Mouse (Mus musculus): ENCODE measurements around the gene 2010300C02Rik. TPM values are rescaled to one million over a fixed set of nuclear protein-coding genes. Genes with fewer than 3 reads are reported as not detected.

2010300C02Rik gene
- polyA plus RNA-seq, 1 experiment from 2014 or later, result 3.5 TPM

DNA sequence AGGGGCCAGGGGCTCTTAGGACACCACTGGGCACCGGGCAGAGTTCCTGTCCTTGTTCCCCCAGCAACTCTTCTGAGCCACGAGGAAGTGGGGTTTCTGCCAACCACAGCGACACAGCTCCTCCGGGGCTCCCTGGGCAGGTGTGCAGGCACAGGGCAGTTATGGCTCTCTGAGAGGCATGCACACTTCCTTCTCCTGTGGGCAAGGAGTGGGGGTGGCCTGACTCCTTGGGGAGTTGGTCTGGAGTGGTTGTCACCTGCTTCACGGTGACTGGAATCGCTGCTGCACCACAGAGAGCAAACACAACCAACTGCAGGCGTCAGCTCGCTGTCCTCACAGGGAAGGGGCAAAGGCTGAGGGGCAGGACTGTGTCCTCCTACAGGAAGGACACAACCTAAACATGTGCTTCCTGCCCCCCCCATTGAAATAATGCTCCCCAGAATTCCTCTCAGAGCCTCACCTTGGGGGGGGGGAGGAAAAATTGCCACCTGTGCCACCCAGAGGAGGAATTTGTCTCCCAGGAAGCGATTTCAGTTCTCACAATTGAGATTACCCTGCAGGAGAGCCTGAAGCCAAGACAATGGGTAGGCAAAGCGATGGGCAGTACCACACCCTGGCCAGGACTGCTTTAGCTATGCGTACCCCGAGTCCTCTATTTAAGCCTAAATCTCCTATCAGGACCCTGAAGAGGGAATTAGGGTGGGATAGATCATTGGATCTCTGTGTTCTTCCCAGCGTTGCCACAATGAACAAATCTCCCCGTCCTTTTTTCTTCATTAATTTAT, 54.2 kb downstream of the 2010300C02Rik start:
- WGBS, result 49% methylated on average over 14 of the region's 14 CpGs
- Histone ChIP-seq H3K27me3 (ENCODE audit: control insufficient read depth, insufficient read depth, low read length) (no peaks in the 10 kb centered on the region), H3K4me1 (ENCODE audit: control insufficient read depth, insufficient read depth, low read length) (no peaks in the 10 kb centered on the region), H3K4me3 (ENCODE audit: low read depth, low read length) (no peak overlapping the region), H3K36me3 (ENCODE audit: control insufficient read depth, insufficient read depth, low read length) (no peaks in the 10 kb centered on the region), H3K4me2 (ENCODE audit: low read depth, low read length) (no peak overlapping the region), H3K27ac (ENCODE audit: low read depth, low read length) (no peak overlapping the region), H3K9me3 (ENCODE audit: control insufficient read depth, low read length) (no peaks in the 10 kb centered on the region), H3K9ac (replicated peaks; ENCODE audit: low read depth, low read length) (no peak overlapping the region)
- no peak for ATAC-seq (ENCODE audit: low read depth)

- H3K4me3 ChIP-seq (ENCODE audit: low read depth, low read length), result no peak overlapping the region
- no peaks in the 10 kb centered on the region for H3K4me1 ChIP-seq (ENCODE audit: control insufficient read depth, insufficient read depth, low read length)
- H3K36me3 ChIP-seq (ENCODE audit: control insufficient read depth, insufficient read depth, low read length), result no peaks in the 10 kb centered on the region
- H3K27me3 ChIP-seq (ENCODE audit: control insufficient read depth, insufficient read depth, low read length), result no peaks in the 10 kb centered on the region
- H3K9ac ChIP-seq (replicated peaks; ENCODE audit: low read depth, low read length), result no peak overlapping the region
- WGBS, result 78% methylated on average over 2 of the region's 2 CpGs
- H3K9me3 ChIP-seq (ENCODE audit: control insufficient read depth, low read length), result no peaks in the 10 kb centered on the region
- ATAC-seq (ENCODE audit: low read depth), result no peak
- H3K27ac ChIP-seq (ENCODE audit: low read depth, low read length), result no peak overlapping the region
- H3K4me2 ChIP-seq (ENCODE audit: low read depth, low read length), result no peak overlapping the region
Measured at GRCm38 (mm10) chr1:37664496-37664895, 55.4 kb downstream of the 2010300C02Rik start.

- Histone ChIP-seq H3K4me1 (ENCODE audit: control insufficient read depth, insufficient read depth, low read length) (no peaks in the 10 kb centered on the region), H3K9me3 (ENCODE audit: control insufficient read depth, low read length) (no peaks in the 10 kb centered on the region), H3K27me3 (ENCODE audit: control insufficient read depth, insufficient read depth, low read length) (no peaks in the 10 kb centered on the region), H3K9ac (replicated peaks; ENCODE audit: low read depth, low read length) (no peak overlapping the region), H3K4me2 (ENCODE audit: low read depth, low read length) (no peak overlapping the region), H3K4me3 (ENCODE audit: low read depth, low read length) (no peak overlapping the region), H3K36me3 (ENCODE audit: control insufficient read depth, insufficient read depth, low read length) (no peaks in the 10 kb centered on the region), H3K27ac (ENCODE audit: low read depth, low read length) (no peak overlapping the region)
- ATAC-seq (ENCODE audit: low read depth), result no peak
- 86% methylated on average over 5 of the region's 5 CpGs for WGBS
Measured at GRCm38 (mm10) chr1:37663606-37664005, 56.3 kb downstream of the 2010300C02Rik start.

DNA sequence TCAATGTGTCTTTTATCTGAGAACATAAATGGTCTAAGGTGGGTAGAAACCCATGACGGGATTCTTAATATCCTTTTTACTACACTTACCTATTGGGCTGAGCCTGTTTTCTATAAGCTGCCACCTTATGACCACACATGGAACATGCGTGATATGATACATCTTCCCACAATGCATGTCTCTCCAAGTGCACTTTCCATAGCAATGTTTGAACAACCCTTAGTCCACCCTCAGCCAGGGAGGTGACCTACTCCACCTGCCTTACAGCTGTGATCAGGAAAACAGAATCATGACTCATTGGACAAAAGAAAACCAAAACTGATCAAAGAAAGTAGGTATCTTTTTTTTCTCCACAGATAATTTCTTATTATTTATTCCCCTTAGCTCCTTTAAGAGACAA, 63.9 kb downstream of the 2010300C02Rik start:
- 96% methylated on average over 2 of the region's 2 CpGs for WGBS
- no peak for ATAC-seq (ENCODE audit: low read depth)
- Histone ChIP-seq H3K4me1 (ENCODE audit: control insufficient read depth, insufficient read depth, low read length) (no peaks in the 10 kb centered on the region), H3K27ac (ENCODE audit: low read depth, low read length) (no peak overlapping the region), H3K27me3 (ENCODE audit: control insufficient read depth, insufficient read depth, low read length) (no peaks in the 10 kb centered on the region), H3K9me3 (ENCODE audit: control insufficient read depth, low read length) (no peaks in the 10 kb centered on the region), H3K4me2 (ENCODE audit: low read depth, low read length) (no peak overlapping the region), H3K9ac (replicated peaks; ENCODE audit: low read depth, low read length) (no peak overlapping the region), H3K4me3 (ENCODE audit: low read depth, low read length) (no peak overlapping the region), H3K36me3 (ENCODE audit: control insufficient read depth, insufficient read depth, low read length) (no peaks in the 10 kb centered on the region)

GRCm38 (mm10) chr1:37653992-37654391, 65.9 kb downstream of the 2010300C02Rik start:
- H3K9me3 ChIP-seq (ENCODE audit: control insufficient read depth, low read length), result no peaks in the 10 kb centered on the region
- WGBS, result 77% methylated on average over 5 of the region's 5 CpGs
- no peak overlapping the region for H3K4me3 ChIP-seq (ENCODE audit: low read depth, low read length)
- no peaks in the 10 kb centered on the region for H3K4me1 ChIP-seq (ENCODE audit: control insufficient read depth, insufficient read depth, low read length)
- no peak for ATAC-seq (ENCODE audit: low read depth)
- H3K27ac ChIP-seq (ENCODE audit: low read depth, low read length), result no peak overlapping the region
- H3K9ac ChIP-seq (replicated peaks; ENCODE audit: low read depth, low read length), result no peak overlapping the region
- no peaks in the 10 kb centered on the region for H3K36me3 ChIP-seq (ENCODE audit: control insufficient read depth, insufficient read depth, low read length)
- no peaks in the 10 kb centered on the region for H3K27me3 ChIP-seq (ENCODE audit: control insufficient read depth, insufficient read depth, low read length)
- H3K4me2 ChIP-seq (ENCODE audit: low read depth, low read length), result no peak overlapping the region

DNA sequence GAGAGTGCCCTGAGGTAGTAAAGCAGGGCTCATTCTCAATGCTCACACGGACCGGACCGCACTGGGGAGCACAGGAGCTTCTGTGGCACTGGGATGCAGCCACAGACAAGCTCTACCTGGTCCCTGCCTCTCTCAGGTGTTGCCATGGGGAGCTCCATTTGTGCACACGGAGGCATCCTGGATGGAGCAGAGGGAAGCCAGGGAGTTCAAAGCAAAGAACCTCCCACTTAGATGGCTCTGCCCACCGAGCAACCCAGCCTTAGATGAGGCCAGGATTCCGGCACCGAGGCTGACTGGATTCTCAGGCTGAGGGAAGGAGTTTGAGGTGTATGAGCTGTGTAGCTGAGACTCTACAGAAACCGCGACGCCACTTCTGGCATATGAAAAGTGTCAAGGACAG, 72.8 kb downstream of the 2010300C02Rik start:
- no peaks in the 10 kb centered on the region for H3K36me3 ChIP-seq (ENCODE audit: control insufficient read depth, insufficient read depth, low read length)
- H3K9ac ChIP-seq (replicated peaks; ENCODE audit: low read depth, low read length), result no peak overlapping the region
- ATAC-seq (ENCODE audit: low read depth), result no peak
- H3K27ac ChIP-seq (ENCODE audit: low read depth, low read length), result no peak overlapping the region
- WGBS, result 89% methylated on average over 10 of the region's 10 CpGs
- H3K4me3 ChIP-seq (ENCODE audit: low read depth, low read length), result no peak overlapping the region
- H3K4me1 ChIP-seq (ENCODE audit: control insufficient read depth, insufficient read depth, low read length), result no peaks in the 10 kb centered on the region
- H3K4me2 ChIP-seq (ENCODE audit: low read depth, low read length), result no peak overlapping the region
- no peaks in the 10 kb centered on the region for H3K9me3 ChIP-seq (ENCODE audit: control insufficient read depth, low read length)
- H3K27me3 ChIP-seq (ENCODE audit: control insufficient read depth, insufficient read depth, low read length), result no peaks in the 10 kb centered on the region

GRCm38 (mm10) chr1:37644501-37644900, 75.4 kb downstream of the 2010300C02Rik start:
- no peaks in the 10 kb centered on the region for H3K36me3 ChIP-seq (ENCODE audit: control insufficient read depth, insufficient read depth, low read length)
- H3K9me3 ChIP-seq (ENCODE audit: control insufficient read depth, low read length), result no peaks in the 10 kb centered on the region
- no peak overlapping the region for H3K4me3 ChIP-seq (ENCODE audit: low read depth, low read length)
- H3K4me2 ChIP-seq (ENCODE audit: low read depth, low read length), result no peak overlapping the region
- H3K27me3 ChIP-seq (ENCODE audit: control insufficient read depth, insufficient read depth, low read length), result no peaks in the 10 kb centered on the region
- no peak for ATAC-seq (ENCODE audit: low read depth)
- H3K27ac ChIP-seq (ENCODE audit: low read depth, low read length), result no peak overlapping the region
- H3K9ac ChIP-seq (replicated peaks; ENCODE audit: low read depth, low read length), result no peak overlapping the region
- no peaks in the 10 kb centered on the region for H3K4me1 ChIP-seq (ENCODE audit: control insufficient read depth, insufficient read depth, low read length)
- 93% methylated on average over 16 of the region's 16 CpGs for WGBS

DNA sequence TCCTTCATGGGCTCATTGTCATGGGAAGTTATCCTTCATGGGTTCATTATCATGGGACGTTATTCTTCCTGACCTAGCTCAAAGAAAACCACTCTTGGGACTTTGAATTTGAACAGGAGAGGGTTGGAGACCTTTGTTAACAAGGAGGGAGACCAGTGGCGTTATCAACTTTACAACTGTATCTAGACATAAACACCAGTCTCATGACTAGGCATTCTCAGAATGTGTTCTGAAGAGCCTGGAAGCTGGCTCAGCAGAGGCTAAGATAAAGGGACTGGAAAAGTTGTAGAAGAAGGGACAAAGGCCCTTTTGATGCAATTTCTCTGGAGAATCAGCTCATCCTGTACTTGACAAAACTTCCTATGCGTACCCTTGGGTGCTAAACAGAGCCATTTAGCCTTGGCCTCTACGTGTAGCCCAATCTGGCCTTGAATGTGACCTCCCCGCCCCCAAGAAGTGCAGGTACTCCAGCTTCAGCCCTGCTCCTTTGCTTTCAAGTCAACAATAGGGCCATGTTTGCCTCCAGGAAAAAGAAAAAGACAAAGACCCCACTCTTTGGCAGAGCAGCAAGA, 76.0 kb downstream of the 2010300C02Rik start:
- Histone ChIP-seq H3K9ac (replicated peaks; ENCODE audit: low read depth, low read length) (no peak overlapping the region), H3K4me1 (ENCODE audit: control insufficient read depth, insufficient read depth, low read length) (0 out of 2 replicates have a peak, but pooled peaks cover 2% of the 10 kb centered on the region), H3K4me2 (ENCODE audit: low read depth, low read length) (no peak overlapping the region), H3K4me3 (ENCODE audit: low read depth, low read length) (no peak overlapping the region), H3K36me3 (ENCODE audit: control insufficient read depth, insufficient read depth, low read length) (no peaks in the 10 kb centered on the region), H3K27ac (ENCODE audit: low read depth, low read length) (no peak overlapping the region), H3K27me3 (ENCODE audit: control insufficient read depth, insufficient read depth, low read length) (no peaks in the 10 kb centered on the region), H3K9me3 (ENCODE audit: control insufficient read depth, low read length) (no peaks in the 10 kb centered on the region)
- 85% methylated on average over 5 of the region's 5 CpGs for WGBS
- no peak for ATAC-seq (ENCODE audit: low read depth)

GRCm38 (mm10) chr1:37641361-37641760, 78.5 kb downstream of the 2010300C02Rik start:
- H3K9me3 ChIP-seq (ENCODE audit: control insufficient read depth, low read length), result no peaks in the 10 kb centered on the region
- H3K27ac ChIP-seq (ENCODE audit: low read depth, low read length), result no peak overlapping the region
- H3K4me2 ChIP-seq (ENCODE audit: low read depth, low read length), result no peak overlapping the region
- H3K27me3 ChIP-seq (ENCODE audit: control insufficient read depth, insufficient read depth, low read length), result no peaks in the 10 kb centered on the region
- no peak overlapping the region for H3K9ac ChIP-seq (replicated peaks; ENCODE audit: low read depth, low read length)
- H3K4me3 ChIP-seq (ENCODE audit: low read depth, low read length), result no peak overlapping the region
- no peaks in the 10 kb centered on the region for H3K36me3 ChIP-seq (ENCODE audit: control insufficient read depth, insufficient read depth, low read length)
- no peak for ATAC-seq (ENCODE audit: low read depth)
- WGBS, result 93% methylated on average over 11 of the region's 11 CpGs
- 0 out of 2 replicates have a peak, but pooled peaks cover 2% of the 10 kb centered on the region for H3K4me1 ChIP-seq (ENCODE audit: control insufficient read depth, insufficient read depth, low read length)

Data from neural tube, embryonic 14.5 days (tissue).